Mouse (Mus musculus) urinary bladder, postnatal 4 days (tissue): ENCODE measurements around the gene Laptm5.

Experiments used
- DNase-seq, 2 experiments: peaks; one replicate each; pipeline ENCODE4 v3.0.0; 2021 to 2022; ENCODE audit warnings: low spot score in 2 of 2

Gene Laptm5

DNA sequence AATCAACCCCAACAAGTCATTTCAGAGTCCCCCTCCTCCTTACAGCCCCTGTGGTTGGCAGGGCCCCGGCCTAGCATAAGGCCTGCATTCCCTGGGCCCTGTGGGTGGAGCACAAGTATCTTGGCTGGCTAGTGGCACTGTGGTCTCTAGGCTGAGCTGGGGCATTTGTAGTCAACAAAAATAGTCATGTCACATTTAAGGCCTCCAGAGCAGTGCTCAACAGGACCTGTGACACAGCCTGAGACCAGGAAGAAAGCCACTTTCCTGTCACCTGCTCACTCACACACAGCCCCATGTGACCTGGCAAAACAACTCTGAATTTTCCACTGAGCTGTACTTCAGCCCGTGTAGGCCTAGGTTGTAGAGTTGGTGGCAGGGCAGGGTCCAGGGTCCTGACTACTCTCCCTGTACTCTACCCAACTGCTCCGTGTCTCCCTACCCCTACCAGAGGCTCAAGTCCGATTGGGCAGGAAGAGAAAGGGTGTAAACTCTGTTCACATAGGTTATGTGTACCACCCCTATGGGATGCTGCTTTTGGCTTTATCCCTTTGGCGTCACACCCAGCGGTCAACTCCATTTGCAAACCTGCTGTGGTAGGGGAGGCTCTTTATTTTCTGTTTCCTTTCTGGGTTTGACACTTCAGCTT lies 13.0 kb upstream of the Laptm5 start:
- DNase-seq = no peak

GRCm38 (mm10) chr4:130900746-130901145 lies 12.2 kb upstream of the Laptm5 start:
- no peak for DNase-seq

DNA sequence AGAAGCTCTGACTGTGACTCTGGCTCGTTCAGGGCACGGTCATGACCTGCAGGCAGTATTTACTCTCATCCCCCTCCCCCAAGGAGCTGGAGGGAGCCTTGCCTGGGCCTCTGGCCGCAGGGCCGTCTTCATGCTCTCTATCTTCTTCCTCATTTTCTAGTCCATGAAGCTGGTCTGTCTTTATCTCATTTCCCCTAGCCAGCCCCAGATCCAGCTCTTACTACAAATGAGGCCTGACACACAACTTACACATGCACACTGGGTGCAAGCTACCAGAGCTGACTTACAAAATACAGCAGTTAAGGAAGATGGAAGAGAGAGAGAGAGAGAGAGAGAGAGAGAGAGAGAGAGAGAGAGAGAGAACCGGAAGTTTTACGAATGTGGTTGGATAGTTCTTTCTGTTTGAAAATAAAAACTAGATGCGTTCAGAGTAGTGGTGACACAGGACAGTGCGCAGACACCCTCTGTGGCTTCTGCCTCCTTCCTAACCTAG lies 10.6 kb upstream of the Laptm5 start:
- no peak for DNase-seq

DNA sequence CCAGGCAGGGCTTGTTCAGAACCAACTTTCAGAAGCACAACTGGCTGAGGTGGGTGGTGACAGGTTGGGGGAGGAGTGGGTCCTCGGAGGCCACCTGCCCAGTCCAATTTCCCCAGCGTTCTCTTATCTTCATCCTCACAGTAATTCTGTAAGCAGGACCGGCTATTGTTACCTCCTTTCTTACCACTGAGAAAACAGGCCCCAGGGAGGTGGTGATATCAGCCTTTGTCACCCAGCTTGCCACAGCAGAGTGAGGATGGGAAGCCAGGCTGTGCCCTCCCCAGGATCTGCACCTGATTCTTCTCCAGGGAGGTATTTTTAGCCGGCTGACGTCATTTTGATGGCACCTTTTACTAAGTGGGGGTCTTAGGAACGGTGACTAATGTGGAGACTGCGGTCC lies 7.9 kb upstream of the Laptm5 start:
- no peak for DNase-seq

DNA sequence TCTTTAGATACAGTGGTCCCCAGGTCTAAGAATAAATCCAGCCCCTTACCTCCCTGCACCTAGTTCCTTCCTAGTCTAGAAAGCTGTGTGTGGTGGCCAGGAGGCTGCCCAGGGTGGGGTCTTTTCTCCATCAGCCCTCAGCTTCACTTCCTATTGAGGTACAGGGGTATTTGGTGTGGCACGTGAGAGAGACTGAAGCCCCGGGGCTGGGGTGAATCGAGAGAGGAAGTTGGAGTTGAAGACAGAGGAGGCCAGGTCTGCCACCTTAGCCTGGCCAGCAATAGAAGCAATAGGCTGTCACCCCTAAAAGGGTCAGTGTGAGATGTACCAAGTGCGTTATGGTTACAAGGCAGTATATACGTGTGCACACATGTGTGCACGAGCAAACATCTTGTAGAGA lies 7.0 kb upstream of the Laptm5 start:
- DNase-seq = no peak

DNA sequence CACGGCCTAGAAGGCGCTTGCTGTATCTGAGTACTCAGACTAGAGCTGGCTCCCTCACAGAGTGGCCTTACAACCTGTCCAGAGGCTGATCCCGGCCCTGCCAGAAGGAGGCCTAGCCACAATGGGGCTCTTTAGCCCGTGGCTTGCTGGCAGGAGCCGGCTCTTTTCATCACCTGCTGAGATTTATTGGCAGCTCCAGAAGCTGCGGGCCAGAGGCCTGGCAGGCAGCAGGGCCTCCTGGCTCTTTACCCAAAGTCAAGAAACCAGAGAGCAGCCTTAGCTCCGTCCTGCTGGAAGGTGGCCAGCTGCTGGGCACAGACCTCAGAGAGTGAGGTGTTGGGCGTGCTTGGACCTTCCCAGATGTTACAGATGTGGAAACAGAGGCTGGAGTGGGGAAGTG lies 6.6 kb upstream of the Laptm5 start:
- no peak for DNase-seq

- DNase-seq = no peak
Observed at GRCm38 (mm10) chr4:130907200-130908069, 5.5 kb upstream of the Laptm5 start.

DNA sequence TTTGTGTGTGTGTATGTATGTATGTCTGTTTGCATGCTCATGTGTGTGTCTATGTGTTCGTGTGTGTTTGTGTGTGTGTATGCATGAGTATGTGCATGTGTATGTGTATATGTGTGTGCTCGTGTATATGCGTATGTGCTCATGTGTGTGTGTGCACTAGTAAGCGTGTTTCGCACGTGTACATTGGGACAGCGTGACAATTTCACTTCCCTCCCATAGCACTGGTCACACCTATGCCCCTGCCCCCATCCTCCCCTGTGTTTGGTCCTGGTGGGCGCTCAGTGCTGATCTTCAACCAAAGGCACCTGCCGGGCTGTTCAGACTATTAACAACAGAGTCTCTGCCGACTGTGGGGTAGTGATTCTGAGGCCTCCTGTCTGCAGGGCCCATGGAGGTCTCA lies 4.8 kb upstream of the Laptm5 start:
- DNase-seq = no peak

GRCm38 (mm10) chr4:130909167-130909874 lies 3.6 kb upstream of the Laptm5 start:
- DNase-seq = no peak

GRCm38 (mm10) chr4:130910666-130911065 lies 2.3 kb upstream of the Laptm5 start:
- DNase-seq = no peak

GRCm38 (mm10) chr4:130912626-130913025 lies 299 bp upstream of the Laptm5 start:
- no peak for DNase-seq

GRCm38 (mm10) chr4:130913511-130913910 lies 586 bp downstream of the Laptm5 start:
- no peak for DNase-seq

- no peak for DNase-seq
Observed at GRCm38 (mm10) chr4:130914011-130914410, 1.1 kb downstream of the Laptm5 start.

GRCm38 (mm10) chr4:130914527-130914926 lies 1.6 kb downstream of the Laptm5 start:
- DNase-seq = no peak

- DNase-seq = no peak
Observed at GRCm38 (mm10) chr4:130915006-130915667, 2.2 kb downstream of the Laptm5 start.

GRCm38 (mm10) chr4:130915668-130916035 lies 2.7 kb downstream of the Laptm5 start:
- DNase-seq = no peak

DNA sequence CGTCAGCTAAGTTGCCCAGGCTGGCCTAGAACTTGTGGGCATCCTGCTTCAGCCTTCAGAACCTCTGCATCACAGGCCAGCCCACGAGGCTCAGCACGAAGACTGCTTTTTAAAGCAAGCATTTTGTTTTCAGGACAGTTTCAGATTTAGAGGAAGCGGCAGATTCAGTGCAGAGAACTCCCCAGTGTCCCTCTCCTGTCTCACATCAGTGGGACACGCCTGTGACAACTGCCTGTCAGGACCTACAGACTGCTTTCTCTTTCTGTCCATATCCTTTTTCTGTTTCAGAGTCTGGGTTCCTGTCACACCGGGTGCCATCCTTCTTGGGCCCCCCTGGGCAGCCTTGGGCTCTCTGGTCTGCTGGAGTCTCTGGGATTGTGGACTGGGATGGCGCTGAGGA lies 3.7 kb downstream of the Laptm5 start:
- no peak for DNase-seq

GRCm38 (mm10) chr4:130917564-130917963 lies 4.6 kb downstream of the Laptm5 start:
- no peak for DNase-seq

DNA sequence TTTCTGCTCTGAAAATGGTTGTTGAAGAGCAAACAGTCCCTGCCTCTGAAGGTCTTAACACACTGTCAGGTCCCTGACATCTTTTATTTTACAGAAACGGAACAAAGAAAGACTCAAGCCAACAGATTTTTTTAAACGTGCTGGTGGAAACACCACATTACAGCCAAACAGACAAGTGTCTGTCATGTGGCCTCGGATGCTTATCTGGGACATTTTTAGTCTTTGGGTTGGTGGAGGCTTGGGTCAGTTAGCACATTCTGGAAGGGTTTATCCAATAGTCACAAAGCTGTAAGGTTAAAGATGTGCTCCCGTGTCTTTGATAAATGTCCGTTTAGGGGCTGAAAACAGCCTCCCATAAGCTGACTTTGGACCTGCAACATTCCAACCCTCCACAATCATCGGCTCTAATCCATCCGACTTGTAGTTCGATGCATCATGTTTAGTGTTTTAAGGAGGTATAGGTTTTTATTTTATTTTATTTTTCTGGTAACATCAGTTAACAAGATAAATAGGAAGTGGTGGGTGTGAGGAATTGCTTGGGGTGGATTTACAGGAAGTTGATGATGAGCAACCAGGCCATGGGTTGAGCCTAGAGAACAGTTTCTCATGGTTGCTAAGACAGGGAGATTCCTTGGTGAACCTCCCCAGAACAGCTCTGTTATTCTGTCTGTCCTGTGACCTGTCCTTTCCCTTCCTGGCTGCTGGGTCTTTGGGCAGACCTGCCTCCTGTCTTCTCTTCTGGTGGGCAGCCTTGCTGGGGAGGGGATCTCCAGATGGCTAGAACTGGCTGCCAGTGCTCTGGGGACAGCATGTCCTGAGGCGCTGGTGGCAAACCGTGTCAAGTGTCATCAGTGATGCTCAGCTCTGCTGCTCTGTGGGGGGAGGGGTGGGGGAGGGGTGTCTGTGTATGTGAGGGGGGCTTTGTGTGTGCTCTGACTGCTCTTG lies 6.2 kb downstream of the Laptm5 start:
- no peak for DNase-seq

DNA sequence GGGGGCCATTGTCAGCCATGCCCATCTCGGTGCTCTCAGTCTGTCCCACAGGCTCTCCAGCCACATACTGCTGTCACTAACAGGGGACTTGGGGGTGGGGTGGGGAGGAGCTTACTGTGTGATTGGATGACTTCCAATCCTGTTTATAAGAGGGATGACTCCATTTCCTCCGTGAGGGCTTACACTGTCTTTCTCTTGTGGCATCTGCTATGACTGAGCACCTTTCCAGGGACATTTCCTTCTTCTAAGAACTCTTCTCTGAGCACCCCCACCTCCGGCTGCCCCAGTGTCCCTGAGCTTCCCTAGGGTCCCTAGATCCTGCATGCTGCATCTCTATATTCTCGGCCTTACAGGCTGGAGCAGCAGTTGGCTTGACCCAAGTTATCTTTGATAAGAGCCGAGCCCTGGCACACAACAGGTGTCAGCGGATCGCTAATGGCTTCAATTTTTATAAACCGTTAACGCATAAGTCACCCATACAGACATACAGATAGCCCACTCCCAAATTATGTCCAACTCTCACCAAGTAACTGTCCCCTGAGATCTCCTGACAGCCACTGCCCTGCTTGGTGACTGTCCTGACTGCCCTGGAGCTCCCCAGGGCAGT lies 6.9 kb downstream of the Laptm5 start:
- no peak for DNase-seq
